Mouse (Mus musculus) intestine, embryonic 14.5 days (tissue): ENCODE results near the gene Elp5. TPM values are rescaled to one million over a fixed set of nuclear protein-coding genes. Genes with fewer than 3 reads are reported as not detected.

Experiments
- ATAC-seq: fragments of 200-750 bp; cut with Nextera tagmentation; replicated peaks from 2 replicates; pipeline ENCODE4 v1.8.0; 2017; ENCODE audit warnings: low read depth, moderate number of reproducible peaks, moderate TSS enrichment, moderate library complexity; ENCODE audit not compliant: low FRiP score, low TSS enrichment
- DNase-seq: peaks from one replicate; pipeline ENCODE4 v3.0.0-alpha.2; 2018; ENCODE audit warnings: low spot score
- H3K27ac ChIP-seq: fragments of 300-500 bp; sonication (generic); 2 replicates; pipeline ENCODE4 v1.5.1; 2014; ENCODE audit warnings: low read depth, mild to moderate bottlenecking, control low read depth
- H3K27me3 ChIP-seq: fragments of 300-500 bp; sonication (generic); replicated peaks from 2 replicates; pipeline ENCODE4 v1.6.1; 2014; ENCODE audit warnings: low read length, control low read depth; ENCODE audit not compliant: control insufficient read depth, insufficient read depth
- H3K36me3 ChIP-seq: fragments of 300-500 bp; sonication (generic); 2 replicates; pipeline ENCODE4 v1.6.1; 2014; ENCODE audit warnings: low read length, control low read depth; ENCODE audit not compliant: control insufficient read depth, insufficient read depth
- H3K4me1 ChIP-seq: fragments of 300-500 bp; sonication (generic); replicated peaks from 2 replicates; pipeline ENCODE4 v1.6.1; 2014; ENCODE audit warnings: low read length, control low read depth, mixed read lengths; ENCODE audit not compliant: control insufficient read depth, insufficient read depth
- H3K4me2 ChIP-seq: fragments of 300-500 bp; sonication (generic); 2 replicates; pipeline ENCODE4 v1.6.1; 2014; ENCODE audit warnings: low read length
- H3K4me3 ChIP-seq: fragments of 300-500 bp; sonication (generic); 2 replicates; pipeline ENCODE4 v1.5.1; 2014; ENCODE audit warnings: low read depth, low read length, control low read depth, mixed read lengths
- H3K9ac ChIP-seq: fragments of 300-500 bp; sonication (generic); 2 replicates; pipeline ENCODE4 v1.6.1; 2014; ENCODE audit warnings: mild to moderate bottlenecking, low read length
- H3K9me3 ChIP-seq: fragments of 300-500 bp; sonication (generic); 2 replicates; pipeline ENCODE4 v1.6.1; 2016; ENCODE audit warnings: low read length, control low read depth; ENCODE audit not compliant: control insufficient read depth
- WGBS: fragments of 180-500 bp; shearing (Covaris S2); extraction: QIAGEN DNeasy Blood & Tissue Kit; methylation state at CpG from one replicate; pipeline ENCODE4 v1.1.7; 2014; 5-methylcytosine and 5-hydroxymethylcytosine counted together
- polyA plus RNA-seq: library from polyadenylated mRNA; unstranded; fragments of >200 nt; fragmentation: Nextera tagmentation; extraction: Ambion mirVana; gene quantifications from 2 replicates; pipeline ENCODE4 v1.2.1, GENCODE M21; 2014

Gene Elp5
- 104 and 119 TPM in 2 replicates for polyA plus RNA-seq

- peak within 1 kb of the TSS; percentile 98 for H3K27ac ChIP-seq
- no peak for DNase-seq
- peak within 1 kb of the TSS; percentile 98 for H3K4me2 ChIP-seq
- H3K27me3 ChIP-seq = no peaks in the 10 kb centered on the region
- no peaks in the 10 kb centered on the region for H3K9me3 ChIP-seq
- H3K9ac ChIP-seq = peak within 1 kb of the TSS; percentile 95
- peaks cover 52% of the 10 kb centered on the region for H3K36me3 ChIP-seq
- H3K4me1 ChIP-seq = peaks cover 24% of the 10 kb centered on the region
- 49% methylated on average over 8 of the region's 8 CpGs for WGBS
- H3K4me3 ChIP-seq = peak within 1 kb of the TSS; percentile 99
- no peak for ATAC-seq
These were observed at the start of gene Elp5 for GRCm38 (mm10) chr11:69982225-69982624. Gene Elp5, minus strand, starts transcription at chr11:69982517.

GRCm38 (mm10) chr11:70031321-70031670, 49.0 kb upstream of the Elp5 start:
- Histone ChIP-seq H3K4me1 (peaks cover 36% of the 10 kb centered on the region), H3K9me3 (no peaks in the 10 kb centered on the region), H3K4me2 (no peak overlapping the region), H3K27ac (no peak overlapping the region), H3K9ac (no peak overlapping the region), H3K27me3 (no peaks in the 10 kb centered on the region), H3K4me3 (no peak overlapping the region), H3K36me3 (peaks cover 29% of the 10 kb centered on the region)
- ATAC-seq = no peak
- WGBS = 98% methylated on average over 11 of the region's 11 CpGs
- DNase-seq = no peak

DNA sequence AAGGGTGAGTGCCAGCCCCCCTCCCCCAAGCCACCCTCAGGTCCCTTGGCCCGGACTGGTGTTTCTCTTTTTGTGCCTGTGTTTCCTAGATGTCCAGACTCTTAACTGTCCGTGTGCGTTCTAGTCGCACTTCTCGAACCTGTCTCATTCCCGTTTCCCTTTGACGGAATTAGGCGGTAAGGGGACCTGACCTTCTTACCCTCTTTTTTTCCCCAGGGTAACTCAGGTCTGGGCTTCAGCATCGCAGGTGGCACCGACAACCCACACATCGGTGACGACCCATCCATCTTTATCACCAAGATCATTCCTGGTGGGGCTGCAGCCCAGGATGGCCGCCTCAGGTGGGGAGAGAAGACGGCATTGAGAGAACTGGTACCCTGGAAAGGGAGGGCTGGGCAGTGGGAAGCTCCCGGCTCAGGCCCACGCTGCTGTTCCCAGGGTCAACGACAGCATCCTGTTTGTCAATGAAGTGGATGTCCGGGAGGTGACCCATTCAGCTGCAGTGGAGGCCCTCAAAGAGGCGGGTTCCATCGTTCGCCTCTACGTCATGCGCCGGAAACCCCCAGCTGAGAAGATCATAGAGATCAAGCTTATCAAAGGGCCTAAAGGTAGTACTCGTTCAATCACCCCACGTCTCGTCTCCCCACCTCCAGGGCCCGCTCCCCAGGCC, 48.5 kb upstream of the Elp5 start:
- Histone ChIP-seq H3K4me3 (no peak overlapping the region), H3K27me3 (no peaks in the 10 kb centered on the region), H3K4me2 (no peak overlapping the region), H3K9me3 (no peaks in the 10 kb centered on the region), H3K27ac (no peak overlapping the region), H3K9ac (no peak overlapping the region), H3K36me3 (peaks cover 29% of the 10 kb centered on the region), H3K4me1 (peaks cover 41% of the 10 kb centered on the region)
- ATAC-seq (no peak), DNase-seq (no peak)
- WGBS = 91% methylated on average over 28 of the region's 28 CpGs

DNA sequence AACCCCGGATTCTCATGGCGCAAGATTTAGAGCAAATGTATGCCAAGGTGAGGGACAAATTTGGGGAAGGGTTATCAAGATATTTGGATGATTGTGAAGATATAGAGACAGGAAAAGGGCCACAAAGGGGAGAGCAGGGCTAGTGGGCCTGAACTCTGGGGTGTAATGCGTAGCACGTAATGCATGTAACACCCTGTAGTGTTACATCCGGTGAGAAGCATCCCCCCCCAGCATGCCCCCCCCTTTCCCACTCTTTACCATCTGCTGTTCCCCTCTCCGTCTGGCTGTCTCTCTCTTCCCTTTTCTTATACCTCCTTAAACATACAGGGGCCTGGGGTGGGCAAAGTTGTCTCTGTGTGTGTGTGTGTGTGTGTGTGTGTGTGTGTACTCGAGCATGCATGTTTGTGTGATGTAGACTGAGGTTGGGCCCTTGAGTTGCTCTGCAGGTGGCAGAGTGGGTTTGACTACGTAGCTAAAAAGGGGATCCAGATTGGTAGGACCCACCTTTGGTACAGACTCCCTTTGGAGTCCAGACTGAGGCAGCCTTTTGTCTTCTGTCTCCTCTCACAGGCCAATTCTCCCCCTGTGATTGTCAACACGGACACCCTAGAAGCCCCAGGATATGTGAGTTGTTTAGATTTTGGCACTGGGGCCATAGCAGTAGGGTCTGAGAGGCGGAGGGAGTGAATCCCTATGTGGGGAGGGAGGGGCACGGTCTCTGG, 47.7 kb upstream of the Elp5 start:
- Histone ChIP-seq H3K36me3 (peaks cover 29% of the 10 kb centered on the region), H3K4me2 (peak overlapping the region; percentile 59), H3K27me3 (no peaks in the 10 kb centered on the region), H3K4me3 (peak overlapping the region; percentile 25; the same call in 1 of the 2 replicates), H3K9ac (peak overlapping the region; percentile 1; the same call in 1 of the 2 replicates), H3K4me1 (peaks cover 46% of the 10 kb centered on the region), H3K9me3 (no peaks in the 10 kb centered on the region), H3K27ac (peak overlapping the region; percentile 68; the same call in 1 of the 2 replicates)
- 35% methylated on average over 11 of the region's 11 CpGs for WGBS
- ATAC-seq = 0 out of 2 replicates have a peak, but pooled peaks have one; percentile 18
- no peak for DNase-seq

- H3K9ac ChIP-seq = peak overlapping the region; percentile 1; the same call in 1 of the 2 replicates
- H3K36me3 ChIP-seq = peaks cover 29% of the 10 kb centered on the region
- under 1% methylated on average over 20 of the region's 20 CpGs for WGBS
These were observed 46.9 kb upstream of the Elp5 start for GRCm38 (mm10) chr11:70029130-70029801.

DNA sequence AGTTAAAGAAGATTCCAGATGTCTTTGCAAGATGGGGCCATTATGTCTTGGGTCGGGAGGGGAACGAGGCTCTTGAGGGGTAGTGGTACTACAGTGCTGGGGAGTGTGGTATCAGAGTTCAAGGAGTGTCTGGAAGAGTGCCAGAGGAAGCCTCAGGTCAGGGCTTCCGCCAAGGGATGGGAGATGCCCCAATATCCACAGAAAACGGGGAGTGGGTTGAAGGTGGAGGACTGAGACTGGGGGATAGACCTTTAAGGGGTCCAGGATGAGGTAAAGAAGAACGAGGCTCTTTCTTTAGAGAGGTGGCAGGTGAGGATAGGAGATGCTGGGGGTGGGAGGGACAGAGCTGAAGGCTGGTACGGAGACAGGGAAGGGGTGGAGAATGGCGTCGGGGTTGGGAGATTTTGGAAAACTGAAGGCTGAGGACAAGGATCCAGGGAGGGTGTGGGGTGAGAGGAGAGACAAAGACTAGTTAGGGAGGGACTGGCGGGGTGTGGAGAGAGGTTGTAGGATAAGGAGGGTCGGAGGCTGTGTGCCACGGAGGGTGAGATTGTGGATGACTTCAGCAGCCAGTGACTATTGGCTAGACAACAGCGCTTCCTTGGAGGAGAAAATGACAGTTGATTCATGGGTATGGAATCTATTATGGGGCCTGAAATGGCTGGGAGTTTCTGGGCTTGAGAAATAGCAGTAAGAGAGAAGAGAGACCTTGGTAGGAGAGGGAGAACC, 46.2 kb upstream of the Elp5 start:
- WGBS = 16% methylated on average over 12 of the region's 12 CpGs
- H3K4me2 ChIP-seq = peak overlapping the region; percentile 59
- DNase-seq = no peak
- H3K9ac ChIP-seq = no peak overlapping the region
- H3K9me3 ChIP-seq = no peaks in the 10 kb centered on the region
- peaks cover 26% of the 10 kb centered on the region for H3K36me3 ChIP-seq
- peaks cover 57% of the 10 kb centered on the region for H3K4me1 ChIP-seq
- peak overlapping the region; percentile 25 for H3K4me3 ChIP-seq
- H3K27me3 ChIP-seq = no peaks in the 10 kb centered on the region
- H3K27ac ChIP-seq = peak overlapping the region; percentile 68
- no peak for ATAC-seq

More at GRCm38 (mm10) chr11:70029130-70029801, 46.9 kb upstream of the Elp5 start:
- peak; percentile 88 for ATAC-seq
- Histone ChIP-seq H3K4me3 (peak overlapping the region; percentile 25), H3K4me1 (peaks cover 51% of the 10 kb centered on the region), H3K4me2 (peak overlapping the region; percentile 59), H3K27me3 (no peaks in the 10 kb centered on the region), H3K9me3 (no peaks in the 10 kb centered on the region), H3K27ac (peak overlapping the region; percentile 68)
- peak; percentile 88 for DNase-seq

- ATAC-seq = no peak
- WGBS = 35% methylated on average over 9 of the region's 9 CpGs
- peak overlapping the region; percentile 68 for H3K27ac ChIP-seq
- H3K4me1 ChIP-seq = peaks cover 65% of the 10 kb centered on the region
- peak overlapping the region; percentile 59 for H3K4me2 ChIP-seq
- DNase-seq = no peak
- no peaks in the 10 kb centered on the region for H3K27me3 ChIP-seq
- 0 out of 2 replicates have a peak overlapping the region, but pooled peaks have one; percentile 13 for H3K9ac ChIP-seq
- no peaks in the 10 kb centered on the region for H3K9me3 ChIP-seq
- H3K36me3 ChIP-seq = peaks cover 18% of the 10 kb centered on the region
- peak overlapping the region; percentile 22; the same call in 1 of the 2 replicates for H3K4me3 ChIP-seq
These were observed 45.1 kb upstream of the Elp5 start for GRCm38 (mm10) chr11:70027397-70027796.

- DNase-seq (peak; percentile 64), ATAC-seq (peak; percentile 50)
- no peaks in the 10 kb centered on the region for H3K27me3 ChIP-seq
- no peak overlapping the region for H3K9ac ChIP-seq
- peaks cover 11% of the 10 kb centered on the region for H3K36me3 ChIP-seq
- WGBS = 2% methylated on average over 19 of the region's 19 CpGs
- H3K4me3 ChIP-seq = peak overlapping the region; percentile 22
- H3K4me1 ChIP-seq = peaks cover 72% of the 10 kb centered on the region
- no peaks in the 10 kb centered on the region for H3K9me3 ChIP-seq
- H3K27ac ChIP-seq = peak overlapping the region; percentile 68
- H3K4me2 ChIP-seq = peak overlapping the region; percentile 59
These were observed 44.4 kb upstream of the Elp5 start for GRCm38 (mm10) chr11:70026689-70027088.
